Mouse (Mus musculus): ENCODE measurements around the gene Dnaja1.

The Dnaja1 gene

DNA sequence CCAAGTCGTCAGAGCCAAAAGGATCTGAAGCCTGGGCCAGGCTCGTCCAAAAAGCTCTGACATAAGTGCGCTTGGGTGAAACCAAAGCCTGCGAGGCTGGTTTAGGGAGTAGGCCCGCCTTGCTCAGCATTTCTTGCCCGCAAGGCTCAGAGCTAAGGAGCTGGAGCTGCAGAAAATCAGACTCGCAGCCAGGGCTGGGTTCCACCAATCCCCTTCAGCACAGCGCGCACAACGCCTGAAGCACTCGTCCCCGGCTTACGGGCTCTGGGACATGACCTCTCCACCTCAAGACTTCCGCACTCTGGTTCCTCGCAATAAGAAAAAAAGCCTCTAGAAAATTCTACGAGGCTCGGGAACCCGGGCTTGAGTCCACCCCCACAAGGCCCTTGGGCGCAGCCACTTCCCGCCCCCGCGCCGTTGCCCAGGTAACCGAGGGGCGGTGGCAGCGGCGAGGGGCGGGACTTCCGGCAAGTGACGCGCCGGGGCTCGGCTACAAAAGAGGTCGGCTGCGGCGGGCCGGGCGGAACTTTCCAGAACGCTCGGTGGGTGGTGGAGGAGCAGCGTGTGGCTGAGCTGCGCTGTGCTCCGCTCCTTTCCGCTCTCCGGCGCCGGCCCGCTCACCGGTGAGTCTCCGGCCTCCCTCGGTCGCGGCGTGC, at the start of gene Dnaja1:
TSS of gene Dnaja1 (plus strand) at position 140 of the 656 bp plus-strand sequence.
- in situ Hi-C loops (cut with MboI) = no loop called here

DNA sequence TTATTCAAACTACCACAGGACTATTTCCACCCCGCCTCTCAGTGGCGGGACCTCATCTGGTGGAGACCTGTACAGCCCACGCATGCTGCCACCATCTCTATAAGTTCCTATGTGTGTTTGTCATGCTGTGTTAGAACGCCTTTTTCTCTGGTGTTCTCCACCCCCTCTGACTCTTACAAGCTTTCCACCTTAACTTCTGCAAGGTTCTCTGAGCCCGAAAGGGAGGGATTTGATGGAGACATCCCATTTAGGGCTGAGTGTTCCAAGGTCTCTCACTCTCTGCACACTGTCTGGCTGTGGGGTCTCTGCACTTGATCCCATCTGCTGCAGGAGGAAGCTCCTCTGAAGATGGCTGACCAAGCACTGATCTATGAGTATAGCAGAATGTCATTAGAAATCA, 48.4 kb upstream of the Dnaja1 start:
- in situ Hi-C loops (cut with MboI) = loop anchor here (10.0 kb wide), 1 partner anchor 389 kb away; no protein-coding TSS in a partner anchor

GRCm38 (mm10) chr4:40676338-40676737, 45.6 kb upstream of the Dnaja1 start:
- in situ Hi-C loops (cut with MboI) = loop anchor here (10.0 to 25.0 kb wide), 2 partner anchors 392 to 539 kb away; partner anchors contain the start of gene Aco1

DNA sequence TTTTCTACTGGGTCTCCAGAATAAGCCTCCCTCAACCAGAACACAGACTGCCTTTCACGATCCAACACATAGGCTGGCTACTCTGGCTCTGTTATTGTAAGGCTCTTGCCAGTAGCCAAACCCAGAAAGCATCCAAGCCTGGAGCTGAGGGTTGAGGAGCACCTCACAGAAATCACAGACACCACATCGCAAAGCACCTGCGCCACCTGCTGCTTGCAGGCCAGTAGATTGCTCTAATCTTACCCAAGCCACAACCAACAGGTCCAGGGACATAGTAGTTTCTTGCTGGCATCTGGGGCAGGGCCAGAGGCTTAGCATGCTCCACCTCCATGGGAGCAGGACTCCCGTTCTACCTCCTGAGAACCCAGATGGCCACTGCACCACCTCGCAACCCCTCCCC, 44.8 kb upstream of the Dnaja1 start:
- in situ Hi-C loops (cut with MboI) = loop anchor here (10.0 to 25.0 kb wide), 2 partner anchors 392 to 540 kb away; partner anchors contain the start of gene Aco1

- in situ Hi-C loops (cut with MboI) = loop anchor here (25.0 kb wide), 1 partner anchor 543 kb away; the partner anchor contains the start of gene Aco1
Measured at GRCm38 (mm10) chr4:40680250-40680860, 41.6 kb upstream of the Dnaja1 start.

DNA sequence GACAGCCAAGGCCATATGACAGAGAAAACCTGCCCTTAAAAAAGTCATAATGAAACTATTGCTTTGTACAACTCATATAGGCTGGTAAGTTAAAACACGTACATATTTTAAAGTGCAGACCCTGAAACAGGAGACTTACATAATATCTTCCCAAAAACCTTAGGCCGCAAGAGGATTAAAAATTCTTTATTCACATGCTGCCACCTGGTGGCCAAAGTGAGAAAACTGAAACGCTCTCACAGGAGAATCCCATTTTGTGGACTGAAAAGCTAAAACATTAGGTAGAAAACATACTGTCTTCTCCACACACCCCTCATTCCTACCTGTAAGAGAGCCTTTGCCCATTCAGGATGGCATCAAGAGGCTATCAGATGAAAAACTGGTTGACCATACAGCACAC, 40.0 kb upstream of the Dnaja1 start:
- in situ Hi-C loops (cut with MboI) = loop anchor here (25.0 kb wide), 1 partner anchor 545 kb away; the partner anchor contains the start of gene Aco1

DNA sequence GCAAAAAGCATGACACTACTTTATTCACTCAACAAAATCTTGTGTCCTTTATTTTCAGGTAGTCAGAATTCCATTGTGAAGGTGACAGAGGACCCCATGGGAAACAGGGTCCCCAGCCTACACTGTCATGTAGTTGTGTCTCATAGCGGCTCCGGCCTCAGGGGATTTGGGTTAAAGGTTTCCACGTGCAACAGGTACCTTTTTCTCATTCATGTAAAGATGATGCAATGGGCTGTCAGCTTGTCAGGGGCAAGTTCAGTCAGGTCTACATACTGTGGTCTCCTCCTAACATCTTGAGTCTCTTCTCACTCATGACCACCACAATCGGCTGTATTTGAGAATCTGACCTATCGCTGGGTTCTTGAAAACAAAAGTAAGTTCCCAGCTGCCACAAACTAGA, 39.6 kb upstream of the Dnaja1 start:
- in situ Hi-C loops (cut with MboI) = loop anchor here (25.0 kb wide), 1 partner anchor 545 kb away; the partner anchor contains the start of gene Aco1

DNA sequence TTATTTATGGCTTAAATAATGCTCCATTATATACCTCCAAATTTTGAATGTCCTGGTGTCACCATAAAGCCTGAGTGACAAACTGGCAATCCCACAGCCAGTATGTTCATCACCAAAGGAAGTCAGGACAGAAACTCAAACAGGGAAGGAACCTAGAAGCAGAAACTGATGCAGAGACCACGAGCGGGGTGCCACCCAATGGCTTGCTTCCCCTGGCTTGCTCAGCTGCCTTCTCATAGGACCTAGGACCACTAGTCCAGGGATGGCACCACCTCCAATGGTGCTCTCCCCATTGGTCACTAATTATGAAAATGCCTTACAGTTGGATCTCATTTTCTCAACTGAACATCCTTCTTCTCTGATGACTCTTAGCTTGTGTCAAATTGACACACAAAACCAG, 38.6 kb upstream of the Dnaja1 start:
- in situ Hi-C loops (cut with MboI) = loop anchor here (25.0 kb wide), 1 partner anchor 546 kb away; the partner anchor contains the start of gene Aco1

DNA sequence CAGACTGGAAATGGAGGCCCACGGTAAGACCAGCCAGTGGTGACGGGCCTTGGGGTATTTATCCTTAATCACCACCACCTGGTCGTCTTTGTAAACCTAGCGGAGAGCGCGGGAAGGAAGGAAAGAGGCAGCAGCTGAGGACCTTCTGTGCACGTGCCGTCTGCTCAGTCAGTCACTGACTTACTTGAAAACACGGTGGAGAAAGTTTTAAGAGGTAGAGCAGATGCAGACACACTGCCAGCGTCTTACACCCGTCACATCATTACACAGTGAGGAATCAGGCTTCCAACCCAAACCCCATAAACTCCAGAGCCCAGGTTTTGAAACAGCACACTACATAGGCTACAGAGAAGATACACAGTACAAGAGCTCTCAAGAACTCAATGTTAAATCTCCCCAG, 30.9 kb upstream of the Dnaja1 start:
- in situ Hi-C loops (cut with MboI) = loop anchor here (25.0 kb wide), 1 partner anchor 554 kb away; the partner anchor contains the start of gene Aco1

DNA sequence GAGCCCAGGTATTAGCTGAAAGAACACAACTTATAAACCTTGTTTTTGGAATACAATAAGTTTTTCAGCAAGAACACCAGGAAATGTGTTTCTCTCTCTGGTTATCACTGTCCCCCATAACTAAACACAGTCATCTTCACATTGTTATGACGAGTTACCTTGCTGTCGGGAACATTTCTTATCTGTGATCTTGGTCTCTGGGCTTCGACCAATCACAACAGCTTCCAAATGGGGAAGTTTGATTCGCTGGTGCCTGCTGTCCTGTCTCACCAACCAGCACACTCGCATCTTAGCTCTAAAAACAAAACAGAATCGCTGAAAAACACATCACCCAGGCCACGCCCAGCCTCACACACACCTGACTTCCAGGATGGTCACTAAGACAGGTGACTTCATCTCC, 24.9 kb upstream of the Dnaja1 start:
- in situ Hi-C loops (cut with MboI) = loop anchor here (25.0 kb wide), 1 partner anchor 560 kb away; the partner anchor contains the start of gene Aco1

- in situ Hi-C loops (cut with MboI) = no loop called here
Measured at GRCm38 (mm10) chr4:40700216-40700615, 21.7 kb upstream of the Dnaja1 start.

GRCm38 (mm10) chr4:40701796-40702195, 20.2 kb upstream of the Dnaja1 start:
- in situ Hi-C loops (cut with MboI) = no loop called here

DNA sequence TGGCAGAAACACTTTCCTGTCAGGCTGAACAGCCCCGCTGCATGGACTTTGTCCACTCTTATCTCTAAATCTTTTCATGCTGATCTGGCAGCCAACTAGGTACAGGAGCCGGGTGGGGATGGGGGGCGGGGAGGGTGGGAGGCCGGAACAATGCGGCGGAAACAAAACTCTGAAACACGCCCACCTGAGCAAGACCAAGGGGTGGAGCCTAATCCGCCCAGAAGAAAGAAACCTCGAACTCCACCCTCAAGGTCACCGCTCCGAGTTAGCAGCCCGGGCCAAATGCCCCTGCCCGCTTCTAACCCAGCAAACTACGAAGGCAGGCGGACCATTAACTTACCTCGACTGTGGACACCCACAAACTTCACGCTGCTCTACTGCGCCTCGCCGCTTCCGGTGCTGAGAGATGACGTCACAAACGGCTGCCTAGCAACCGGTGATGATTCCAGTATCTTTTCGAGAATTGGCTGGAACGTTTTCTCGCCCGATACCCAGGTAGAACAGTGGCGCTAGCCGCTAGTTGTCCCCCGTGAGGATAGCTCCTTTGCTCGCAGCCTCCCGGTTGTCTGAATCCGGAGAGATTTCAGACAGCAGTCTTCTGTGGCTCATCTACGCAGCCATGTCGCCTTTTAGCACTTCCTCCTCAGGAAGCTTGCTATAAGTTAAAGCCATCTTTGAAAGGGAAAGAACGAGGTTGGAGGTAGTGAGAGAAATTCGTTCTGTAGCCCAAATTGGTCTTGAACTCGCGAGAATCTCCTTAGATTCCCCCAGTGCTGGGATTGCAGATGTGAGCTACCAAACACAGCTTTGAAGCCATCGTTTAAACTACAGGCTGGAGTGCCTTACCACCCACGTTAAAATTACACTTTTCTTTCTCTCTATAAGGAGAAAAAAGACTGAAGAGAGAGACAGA, 18.9 kb upstream of the Dnaja1 start, which contains the start of gene Aptx:
TSS of gene Aptx (minus strand) at position 398 of the 913 bp plus-strand sequence.
- in situ Hi-C loops (cut with MboI) = no loop called here

GRCm38 (mm10) chr4:40703710-40704275, 18.2 kb upstream of the Dnaja1 start:
- in situ Hi-C loops (cut with MboI) = no loop called here

DNA sequence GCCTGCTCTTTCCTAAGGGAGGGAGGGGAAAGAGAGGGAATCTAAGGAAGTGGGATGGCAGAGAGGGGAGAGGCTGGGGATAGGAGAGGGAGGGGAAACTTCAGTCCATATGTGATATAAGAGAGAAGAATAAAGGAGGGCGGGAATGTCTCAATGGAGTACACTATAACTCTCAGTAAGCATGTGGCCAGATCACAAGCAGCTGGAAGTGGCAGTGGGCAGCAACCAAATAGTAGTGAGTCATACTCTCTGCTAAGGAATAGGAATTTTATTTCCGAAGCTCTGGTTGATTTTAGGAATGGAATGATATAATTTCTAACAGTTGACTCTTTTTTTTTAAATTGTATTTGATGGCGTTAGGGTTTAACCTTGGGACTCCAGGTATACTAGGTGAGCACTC, 4.8 kb upstream of the Dnaja1 start:
- in situ Hi-C loops (cut with MboI) = no loop called here

GRCm38 (mm10) chr4:40720910-40721309, 1.0 kb upstream of the Dnaja1 start:
- in situ Hi-C loops (cut with MboI) = no loop called here

GRCm38 (mm10) chr4:40722687-40723460, 924 bp downstream of the Dnaja1 start:
- in situ Hi-C loops (cut with MboI) = no loop called here

GRCm38 (mm10) chr4:40725141-40725540, 3.2 kb downstream of the Dnaja1 start:
- in situ Hi-C loops (cut with MboI) = no loop called here

DNA sequence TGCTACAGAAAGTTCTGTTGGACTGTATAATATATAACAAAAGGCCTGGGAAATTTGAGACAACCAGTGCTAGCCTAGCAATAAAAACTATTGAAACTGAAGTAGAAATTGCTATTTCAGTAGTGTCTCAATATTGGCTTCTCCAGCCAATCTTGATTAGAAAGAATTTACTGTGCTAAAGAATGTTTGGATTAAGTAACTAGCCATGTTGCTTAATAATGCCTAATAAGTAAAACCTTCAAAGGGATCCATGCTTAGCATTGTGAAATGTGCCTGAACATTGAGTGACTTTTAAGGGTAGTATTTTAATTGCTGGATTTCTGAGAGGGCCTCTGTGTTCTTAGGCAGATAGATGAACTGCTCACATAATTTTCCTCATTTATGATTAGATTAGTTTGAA, 3.6 kb downstream of the Dnaja1 start:
- in situ Hi-C loops (cut with MboI) = no loop called here

- in situ Hi-C loops (cut with MboI) = no loop called here
Measured at GRCm38 (mm10) chr4:40727247-40727646, 5.3 kb downstream of the Dnaja1 start.

DNA sequence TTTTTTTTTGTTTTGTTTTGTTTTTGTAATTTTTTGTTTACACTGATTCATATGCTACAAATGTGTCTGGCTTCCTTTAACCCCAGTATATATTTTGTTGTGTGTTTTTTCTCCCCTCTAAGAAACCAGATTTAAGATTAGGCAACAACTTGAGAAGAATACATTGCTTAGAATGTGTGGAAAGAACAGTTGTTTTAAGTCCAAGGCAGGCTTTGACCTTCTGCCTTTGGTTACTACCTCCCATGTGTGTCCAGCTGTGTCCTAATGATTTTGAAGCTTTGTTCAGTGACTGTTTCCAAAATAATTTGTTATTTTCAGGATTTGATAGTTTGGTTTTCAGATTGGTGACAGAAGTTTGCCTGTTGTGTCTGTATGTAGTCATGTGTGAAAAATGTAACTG, 9.3 kb downstream of the Dnaja1 start:
- in situ Hi-C loops (cut with MboI) = no loop called here
